ENCODE assay signal across 12 mouse cellular contexts in the genomic region with DNA sequence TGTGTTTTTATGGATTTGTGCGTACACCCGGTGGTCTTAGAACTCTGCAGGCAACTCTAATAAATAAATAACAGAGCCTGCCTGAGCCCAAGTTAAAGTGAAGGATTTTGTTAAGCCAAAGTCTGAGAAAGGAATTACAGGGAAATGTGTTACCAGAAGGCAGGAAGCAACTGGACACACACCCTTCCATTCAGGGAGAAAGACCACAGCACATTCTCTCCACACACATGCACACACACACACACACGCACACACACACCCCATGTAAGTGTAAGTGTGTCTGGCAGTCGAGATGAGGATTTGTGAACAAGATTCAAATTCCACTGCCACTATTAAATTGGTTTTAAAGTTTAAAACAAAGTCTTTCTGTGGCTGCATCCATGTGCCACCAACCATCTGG.
"Had no signal": no experiment of that assay in that cellular context is flagged by ENCODE, and none has a peak within 500 bp of the region (broad histone marks: within the 10 kb centered on the region; RNA-seq: fewer than 3 reads in every experiment).

No protein-coding gene starts in this region.

- H3K4me2 ChIP-seq: neural tube, embryonic 15.5 days; stomach, embryonic 15.5 days had no signal

- H3K9ac ChIP-seq: liver, embryonic 14.5 days; neural tube, embryonic 15.5 days; stomach, embryonic 15.5 days had no signal

- H3K27me3 ChIP-seq: neural tube, embryonic 15.5 days; stomach, embryonic 15.5 days had no signal

- H3K36me3 ChIP-seq: neural tube, embryonic 15.5 days; stomach, embryonic 15.5 days had no signal

- H3K27ac ChIP-seq: left cerebral cortex, adult 2 months; liver, embryonic 14.5 days; neural tube, embryonic 15.5 days; stomach, embryonic 15.5 days had no signal

- H3K9me3 ChIP-seq: neural tube, embryonic 15.5 days; stomach, embryonic 15.5 days had no signal

- H3K4me3 ChIP-seq: left cerebral cortex, adult 2 months; myocyte; neural tube, embryonic 15.5 days; stomach, embryonic 15.5 days had no signal

- H3K4me1 ChIP-seq: stomach, embryonic 15.5 days had no signal

- DNase-seq: kidney, adult 18-20 months; kidney, postnatal 25 days; lung, adult 18-20 months; midbrain, embryonic 14.5 days; right cerebral cortex, adult 18-20 months; thymus, adult 2 months; thymus, postnatal 25 days had no signal
